Mouse (Mus musculus) hindbrain, embryonic 15.5 days (tissue): Measurements from ENCODE around the gene 4930442H23Rik. TPM values are rescaled to one million over a fixed set of nuclear protein-coding genes. Genes with fewer than 3 reads are reported as not detected.

Experiments
- ATAC-seq: fragments of 200-750 bp; cut with Nextera tagmentation; 2 replicates; pipeline ENCODE4 v1.8.0; 2017; ENCODE audit warnings: low read depth, moderate number of reproducible peaks, moderate TSS enrichment; ENCODE audit not compliant: low FRiP score
- H3K27ac ChIP-seq: fragments of 300-500 bp; sonication (generic); replicated peaks from 2 replicates; pipeline ENCODE4 v1.5.1; 2015; ENCODE audit warnings: mild to moderate bottlenecking, inconsistent platforms
- H3K27me3 ChIP-seq: fragments of 300-500 bp; sonication (generic); 2 replicates; pipeline ENCODE4 v1.6.1; 2015; ENCODE audit warnings: control low read depth, inconsistent platforms
- H3K36me3 ChIP-seq: fragments of 300-500 bp; sonication (generic); 2 replicates; pipeline ENCODE4 v1.6.1; 2015; ENCODE audit warnings: control low read depth, inconsistent platforms
- H3K4me1 ChIP-seq: fragments of 300-500 bp; sonication (generic); replicated peaks from 2 replicates; pipeline ENCODE4 v1.6.1; 2015; ENCODE audit warnings: control low read depth, inconsistent platforms
- H3K4me2 ChIP-seq: fragments of 300-500 bp; sonication (generic); 2 replicates; pipeline ENCODE4 v1.6.1; 2015; ENCODE audit warnings: moderate library complexity, mild to moderate bottlenecking, inconsistent platforms
- H3K4me3 ChIP-seq: fragments of 300-500 bp; sonication (generic); 2 replicates; pipeline ENCODE4 v1.5.1; 2015; ENCODE audit warnings: mild to moderate bottlenecking, inconsistent platforms
- H3K9ac ChIP-seq: fragments of 300-500 bp; sonication (generic); 2 replicates; pipeline ENCODE4 v1.6.1; 2015; ENCODE audit warnings: inconsistent platforms
- H3K9me3 ChIP-seq: fragments of 300-500 bp; sonication (generic); 2 replicates; pipeline ENCODE4 v1.6.1; 2016; ENCODE audit warnings: control low read depth, inconsistent platforms
- WGBS: fragments of 180-500 bp; shearing (Covaris S2); methylation state at CpG from one replicate; pipeline ENCODE4 v1.1.7; 2015; 5-methylcytosine and 5-hydroxymethylcytosine counted together
- polyA plus RNA-seq: library from polyadenylated mRNA; unstranded; fragments of >200 nt; fragmentation: Nextera tagmentation; extraction: Ambion mirVana; gene quantifications from 2 replicates; pipeline ENCODE4 v1.2.1, GENCODE M21; 2015

Gene 4930442H23Rik
- polyA plus RNA-seq, 1 experiment from 2014 or later, result 0.31 TPM

GRCm38 (mm10) chr10:81139529-81139846, 44.2 kb downstream of the 4930442H23Rik start:
- Histone ChIP-seq H3K4me1 (peaks cover 64% of the 10 kb centered on the region), H3K36me3 (peaks cover 10% of the 10 kb centered on the region), H3K9ac (peak overlapping the region; percentile 4; the same call in 1 of the 2 replicates), H3K4me3 (peak overlapping the region; percentile 96; the same call in 1 of the 2 replicates), H3K27me3 (peaks cover 12% of the 10 kb centered on the region), H3K4me2 (peak overlapping the region; percentile 97), H3K9me3 (no peaks in the 10 kb centered on the region), H3K27ac (no peak overlapping the region)
- 68% methylated on average over 4 of the region's 4 CpGs for WGBS
- ATAC-seq, result no peak

- H3K36me3 ChIP-seq, result peaks cover 5% of the 10 kb centered on the region
- H3K27ac ChIP-seq, result peak overlapping the region; percentile 84; the same call in 1 of the 2 replicates
- no peak for ATAC-seq
- H3K4me1 ChIP-seq, result peaks cover 64% of the 10 kb centered on the region
- H3K9ac ChIP-seq, result peak overlapping the region; percentile 85
- H3K4me2 ChIP-seq, result peak overlapping the region; percentile 97
- H3K4me3 ChIP-seq, result peak overlapping the region; percentile 96
- 64% methylated on average over 11 of the region's 11 CpGs for WGBS
- H3K9me3 ChIP-seq, result no peaks in the 10 kb centered on the region
- H3K27me3 ChIP-seq, result peaks cover 17% of the 10 kb centered on the region
Observed at GRCm38 (mm10) chr10:81138821-81139528, 44.7 kb downstream of the 4930442H23Rik start.

GRCm38 (mm10) chr10:81138131-81138782, 45.4 kb downstream of the 4930442H23Rik start:
- WGBS, result under 1% methylated on average over 23 of the region's 24 CpGs
- H3K9me3 ChIP-seq, result no peaks in the 10 kb centered on the region
- ATAC-seq, result no peak
- peak overlapping the region; percentile 97 for H3K4me2 ChIP-seq
- H3K4me1 ChIP-seq, result peaks cover 64% of the 10 kb centered on the region
- peak overlapping the region; percentile 96 for H3K4me3 ChIP-seq
- H3K27me3 ChIP-seq, result peaks cover 24% of the 10 kb centered on the region
- H3K36me3 ChIP-seq, result no peaks in the 10 kb centered on the region
- peak overlapping the region; percentile 85 for H3K9ac ChIP-seq
- peak overlapping the region; percentile 84 for H3K27ac ChIP-seq

GRCm38 (mm10) chr10:81137252-81138130, 46.2 kb downstream of the 4930442H23Rik start:
- peak; percentile 92 for ATAC-seq
- Histone ChIP-seq H3K9me3 (no peaks in the 10 kb centered on the region), H3K4me2 (peak overlapping the region; percentile 97), H3K9ac (peak overlapping the region; percentile 85), H3K4me1 (peaks cover 58% of the 10 kb centered on the region), H3K27ac (peak overlapping the region; percentile 98), H3K4me3 (peak overlapping the region; percentile 96), H3K36me3 (no peaks in the 10 kb centered on the region), H3K27me3 (peaks cover 30% of the 10 kb centered on the region)
- WGBS, result 1% methylated on average over 68 of the region's 89 CpGs

GRCm38 (mm10) chr10:81136706-81137231, 46.9 kb downstream of the 4930442H23Rik start:
- peak overlapping the region; percentile 96 for H3K9ac ChIP-seq
- peak overlapping the region; percentile 96 for H3K4me3 ChIP-seq
- WGBS, result under 1% methylated on average over 40 of the region's 50 CpGs
- peak overlapping the region; percentile 98 for H3K27ac ChIP-seq
- peaks cover 51% of the 10 kb centered on the region for H3K4me1 ChIP-seq
- ATAC-seq, result peak; percentile 44
- peaks cover 30% of the 10 kb centered on the region for H3K27me3 ChIP-seq
- H3K36me3 ChIP-seq, result no peaks in the 10 kb centered on the region
- peak overlapping the region; percentile 97 for H3K4me2 ChIP-seq
- H3K9me3 ChIP-seq, result no peaks in the 10 kb centered on the region

GRCm38 (mm10) chr10:81135831-81136705, 47.6 kb downstream of the 4930442H23Rik start:
- WGBS, result under 1% methylated on average over 67 of the region's 86 CpGs
- Histone ChIP-seq H3K4me2 (peak overlapping the region; percentile 97), H3K4me3 (peak overlapping the region; percentile 96), H3K27ac (peak overlapping the region; percentile 98), H3K36me3 (no peaks in the 10 kb centered on the region), H3K9ac (peak overlapping the region; percentile 96), H3K9me3 (no peaks in the 10 kb centered on the region), H3K4me1 (peaks cover 44% of the 10 kb centered on the region), H3K27me3 (peaks cover 32% of the 10 kb centered on the region)
- ATAC-seq, result peak; percentile 7; the same call in 1 of the 2 replicates

GRCm38 (mm10) chr10:81134966-81135681, 48.5 kb downstream of the 4930442H23Rik start, which contains the start of gene Zbtb7a:
Gene Zbtb7a (plus strand): TSS chr10:81135220.
- H3K4me1 ChIP-seq, result peaks cover 35% of the 10 kb centered on the region
- H3K4me2 ChIP-seq, result peak within 1 kb of the TSS; percentile 97
- 1% methylated on average over 40 of the region's 41 CpGs for WGBS
- no peaks in the 10 kb centered on the region for H3K36me3 ChIP-seq
- H3K9me3 ChIP-seq, result no peaks in the 10 kb centered on the region
- no peak for ATAC-seq
- H3K27me3 ChIP-seq, result peaks cover 40% of the 10 kb centered on the region
- peak within 1 kb of the TSS; percentile 96 for H3K4me3 ChIP-seq
- H3K27ac ChIP-seq, result peak within 1 kb of the TSS; percentile 98
- H3K9ac ChIP-seq, result peak within 1 kb of the TSS; percentile 96

- 3% methylated on average over 16 of the region's 16 CpGs for WGBS
- no peak overlapping the region for H3K27ac ChIP-seq
- no peak for ATAC-seq
- peak overlapping the region; percentile 96; the same call in 1 of the 2 replicates for H3K4me3 ChIP-seq
- H3K36me3 ChIP-seq, result no peaks in the 10 kb centered on the region
- H3K27me3 ChIP-seq, result peaks cover 46% of the 10 kb centered on the region
- H3K9me3 ChIP-seq, result no peaks in the 10 kb centered on the region
- H3K9ac ChIP-seq, result no peak overlapping the region
- H3K4me2 ChIP-seq, result no peak overlapping the region
- peaks cover 31% of the 10 kb centered on the region for H3K4me1 ChIP-seq
Observed at GRCm38 (mm10) chr10:81134181-81134587, 49.5 kb downstream of the 4930442H23Rik start.
